Mouse (Mus musculus): ENCODE results near the gene Cdh24. TPM values are rescaled to one million over a fixed set of nuclear protein-coding genes. Genes with fewer than 3 reads are reported as not detected.

Cdh24 gene
- 0.17 TPM for polyA plus RNA-seq (2014; fragmentation: Illumina TruSeq; extraction: RNeasy Lipid Tissue Mini Kit (QIAGEN cat#74804); ENCODE audit: low read depth, low replicate concordance)

DNA sequence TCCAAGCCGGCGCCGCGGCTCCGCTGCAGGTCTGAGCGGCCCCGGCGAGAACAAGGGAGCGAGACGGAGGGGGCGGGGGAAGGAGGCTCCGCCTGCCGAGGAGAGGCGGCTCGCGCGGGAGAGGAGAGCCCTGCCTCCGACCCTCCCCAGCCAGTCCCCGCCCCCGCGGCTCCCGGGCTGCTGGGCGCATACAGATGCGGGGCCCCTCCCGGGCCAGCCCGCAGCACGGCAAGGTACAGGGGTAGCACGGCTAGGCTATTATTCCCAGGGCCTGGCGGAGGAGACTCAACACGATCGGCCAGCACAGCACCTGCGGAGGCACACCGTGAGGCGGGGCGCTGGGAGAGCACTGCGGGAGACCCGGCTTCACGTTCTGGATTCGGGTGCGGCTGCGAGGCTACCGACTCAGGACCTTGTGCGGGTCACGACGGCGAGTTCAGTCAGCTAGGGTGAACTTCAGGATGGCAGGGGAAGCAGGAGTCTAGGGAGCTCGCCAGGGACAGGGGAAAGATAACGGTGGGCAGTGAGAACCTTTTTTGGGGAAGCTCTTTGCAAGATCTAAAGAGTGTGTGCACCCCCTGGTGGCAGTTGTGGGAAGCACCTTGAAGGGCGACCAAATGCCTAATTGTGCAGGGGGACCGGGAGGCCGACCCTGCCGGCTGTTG is at the start of gene Cdh24:
Gene Cdh24, minus strand, starts transcription at position 60 of the 665 bp plus-strand sequence.

DNA sequence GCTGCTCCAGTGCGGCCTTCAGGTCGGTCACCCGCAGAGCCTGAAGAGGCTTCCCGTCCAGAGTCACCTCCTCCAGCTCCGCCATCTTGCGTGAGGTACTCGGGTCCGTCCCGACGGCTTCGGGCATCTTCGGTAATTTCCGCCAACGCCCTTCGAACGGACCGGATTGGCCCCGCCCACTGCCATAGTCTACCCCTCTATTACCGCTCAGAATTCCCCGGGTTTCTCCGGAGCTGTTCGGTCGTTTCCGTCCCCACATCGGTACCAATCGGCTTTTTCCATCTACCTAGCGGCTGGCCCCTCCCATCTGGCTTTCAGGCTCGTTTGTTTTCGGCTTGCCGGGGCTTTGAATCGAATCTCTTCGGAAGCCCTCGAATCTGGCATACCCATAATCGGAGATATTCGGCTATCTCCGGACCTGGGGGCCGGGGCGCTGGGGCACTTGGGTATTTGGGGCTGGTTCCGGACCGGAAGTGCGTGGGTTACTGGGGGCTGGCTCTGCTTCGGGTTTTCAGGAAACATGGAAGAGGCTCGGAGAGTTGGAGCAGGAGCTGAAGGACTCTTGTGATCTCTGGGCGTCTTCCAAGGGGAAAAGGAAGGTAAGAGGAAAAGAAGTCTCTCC is 45.5 kb upstream of the Cdh24 start, which contains the start of gene Acin1:
Gene Acin1, minus strand, starts transcription at position 410 of the 622 bp plus-strand sequence.

DNA sequence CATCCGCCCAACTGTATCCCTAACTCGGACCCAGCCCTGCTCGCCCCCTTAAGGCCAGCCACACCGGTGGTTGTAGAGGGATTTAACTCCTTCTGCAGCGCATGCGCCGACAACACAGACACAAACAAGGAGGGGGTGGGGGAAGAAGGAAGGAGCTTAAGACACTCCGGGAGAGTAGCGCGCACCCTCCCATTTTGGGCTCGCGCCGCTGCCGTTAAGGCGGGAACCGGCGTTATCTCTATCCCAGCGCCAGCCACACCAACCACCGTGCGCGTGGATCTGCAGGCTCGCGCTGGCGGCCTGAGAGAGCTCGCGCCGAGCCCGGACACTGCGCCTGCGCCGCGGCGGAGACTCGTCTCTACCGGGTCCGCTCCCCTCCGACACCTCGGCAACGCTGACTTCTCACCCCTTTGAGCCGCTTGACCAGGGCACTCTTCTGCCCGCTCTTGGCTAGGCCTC is 44.9 kb upstream of the Cdh24 start, which contains the start of gene 1700123O20Rik:
Gene 1700123O20Rik, plus strand, starts transcription at position 154 of the 459 bp plus-strand sequence.

DNA sequence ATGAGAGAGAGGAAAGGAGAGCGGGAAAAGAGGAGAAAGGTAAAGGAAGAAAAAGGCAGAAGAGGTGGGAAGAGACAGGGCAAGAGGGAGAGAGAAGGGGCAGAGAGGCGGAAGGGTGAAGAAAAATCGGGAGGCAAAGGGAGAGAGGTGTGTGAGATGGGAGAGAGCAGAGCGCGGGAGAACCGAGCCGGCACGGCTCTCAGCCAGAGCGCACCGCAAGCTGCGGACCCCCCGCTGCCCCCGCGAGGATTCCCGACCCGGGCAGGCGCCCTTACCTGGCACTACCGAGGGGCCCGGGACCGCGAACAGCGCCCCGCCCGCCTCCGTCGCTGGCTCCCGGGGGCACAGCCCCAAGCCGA is 239 bp downstream of the Cdh24 start, which contains the start of gene Gm17606:
Gene Gm17606, plus strand, starts transcription at position 7 of the 359 bp plus-strand sequence.

DNA sequence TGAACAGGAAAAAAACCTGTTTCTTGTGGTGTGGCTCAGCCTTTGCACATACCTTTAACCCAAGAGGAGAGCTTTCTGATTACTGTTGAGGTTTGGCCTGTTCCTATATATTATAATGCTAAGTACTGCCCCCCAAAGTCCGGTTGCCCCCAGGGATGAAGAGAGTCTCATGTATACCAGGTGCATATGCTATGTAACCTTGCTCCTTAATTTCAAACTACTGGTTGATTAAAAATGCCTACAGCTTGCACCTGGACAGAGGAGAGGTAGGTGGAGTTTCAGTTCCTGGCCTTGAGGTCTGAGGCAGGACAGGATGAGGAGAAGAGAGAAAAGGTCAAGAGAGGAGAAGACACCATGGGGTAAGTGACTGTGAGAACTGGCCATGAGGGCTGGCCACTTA is 20.0 kb downstream of the Cdh24 start, which contains the start of gene Psmb11:
Gene Psmb11, plus strand, starts transcription at position 301 of the 400 bp plus-strand sequence.

DNA sequence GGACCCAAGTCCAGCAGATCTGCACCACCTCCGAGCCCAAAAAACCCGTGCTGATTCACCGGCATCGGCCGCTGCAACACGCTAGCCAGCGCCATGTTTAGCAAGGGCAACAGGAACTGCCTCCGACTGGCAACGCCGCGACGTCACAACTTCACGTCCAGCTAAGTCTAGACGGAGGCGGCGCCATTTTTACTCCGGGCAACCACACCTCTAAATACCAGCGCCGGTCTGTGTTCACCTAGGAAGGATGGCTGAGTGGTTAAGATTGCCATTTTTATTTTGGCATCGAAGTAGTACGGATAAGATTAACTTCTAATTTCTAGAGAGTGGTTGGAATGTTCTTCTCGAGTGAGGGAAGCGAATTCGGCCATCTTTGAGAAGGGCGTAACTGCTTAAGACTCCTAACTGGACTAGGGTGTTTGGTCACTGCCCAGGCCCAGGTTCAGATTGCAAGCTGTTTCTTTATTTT is 23.2 kb downstream of the Cdh24 start, which contains the start of gene Psmb5:
Gene Psmb5, minus strand, starts transcription at position 126 of the 469 bp plus-strand sequence.

DNA sequence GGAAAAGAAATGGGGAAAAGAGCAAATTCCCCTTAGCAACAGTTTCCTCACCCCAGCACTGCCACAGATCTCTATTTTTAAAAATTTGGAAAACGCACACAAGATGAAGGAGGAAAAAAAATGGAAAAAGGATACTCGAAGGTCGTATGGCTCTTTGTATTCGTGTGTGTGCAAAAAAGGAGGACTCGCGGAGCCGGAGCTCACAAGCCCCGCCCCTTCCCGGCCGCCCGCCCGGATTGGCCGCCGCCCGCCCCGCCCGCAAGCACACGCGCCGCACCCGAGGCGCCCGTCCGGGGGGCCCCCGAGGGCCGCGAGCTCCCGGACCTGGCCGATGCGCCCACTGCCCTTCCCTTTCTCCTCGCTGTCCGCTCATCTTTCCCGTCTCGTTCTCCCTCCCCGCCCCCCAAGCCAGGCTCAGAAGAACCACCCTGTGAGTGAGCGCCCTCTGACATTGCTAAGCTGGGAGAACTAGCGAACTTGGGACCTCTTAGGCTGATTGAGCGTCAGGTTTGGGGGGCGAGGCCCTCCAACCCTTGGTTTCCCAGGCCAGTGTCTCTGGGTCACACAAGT is 35.3 kb downstream of the Cdh24 start, which contains the start of gene 4931414P19Rik:
Gene 4931414P19Rik, minus strand, starts transcription at position 242 of the 570 bp plus-strand sequence.

Other genes starting within 250 kb of the Cdh24 start
- 0.41 TPM for gene Slc7a7, start 223.6 kb downstream of the Cdh24 start, polyA plus RNA-seq (2014; fragmentation: Illumina TruSeq; extraction: RNeasy Lipid Tissue Mini Kit (QIAGEN cat#74804); ENCODE audit: low read depth, low replicate concordance)
- 49.0 TPM for gene Mrpl52, start 214.5 kb downstream of the Cdh24 start, polyA plus RNA-seq (2014; fragmentation: Illumina TruSeq; extraction: RNeasy Lipid Tissue Mini Kit (QIAGEN cat#74804); ENCODE audit: low read depth, low replicate concordance)
- 31.8 TPM for gene Mmp14, start 209.8 kb downstream of the Cdh24 start, polyA plus RNA-seq (2014; fragmentation: Illumina TruSeq; extraction: RNeasy Lipid Tissue Mini Kit (QIAGEN cat#74804); ENCODE audit: low read depth, low replicate concordance)
- gene Lrp10, start 177.2 kb downstream of the Cdh24 start, polyA plus RNA-seq (2014; fragmentation: Illumina TruSeq; extraction: RNeasy Lipid Tissue Mini Kit (QIAGEN cat#74804); ENCODE audit: low read depth, low replicate concordance), result 8.6 TPM
- gene Rem2, start 165.3 kb downstream of the Cdh24 start, polyA plus RNA-seq (2014; fragmentation: Illumina TruSeq; extraction: RNeasy Lipid Tissue Mini Kit (QIAGEN cat#74804); ENCODE audit: low read depth, low replicate concordance), result not detected
- 58.8 TPM for gene Prmt5, start 123.8 kb downstream of the Cdh24 start, polyA plus RNA-seq (2014; fragmentation: Illumina TruSeq; extraction: RNeasy Lipid Tissue Mini Kit (QIAGEN cat#74804); ENCODE audit: low read depth, low replicate concordance)
- 11.6 TPM for gene Haus4, start 86.7 kb downstream of the Cdh24 start, polyA plus RNA-seq (2014; fragmentation: Illumina TruSeq; extraction: RNeasy Lipid Tissue Mini Kit (QIAGEN cat#74804); ENCODE audit: low read depth, low replicate concordance)
- 15.4 TPM for gene Ajuba, start 63.8 kb downstream of the Cdh24 start, polyA plus RNA-seq (2014; fragmentation: Illumina TruSeq; extraction: RNeasy Lipid Tissue Mini Kit (QIAGEN cat#74804); ENCODE audit: low read depth, low replicate concordance)
- gene 4931414P19Rik, start 35.4 kb downstream of the Cdh24 start, polyA plus RNA-seq (2014; fragmentation: Illumina TruSeq; extraction: RNeasy Lipid Tissue Mini Kit (QIAGEN cat#74804); ENCODE audit: low read depth, low replicate concordance), result 1.7 TPM
- gene Psmb5, start 23.3 kb downstream of the Cdh24 start, polyA plus RNA-seq (2014; fragmentation: Illumina TruSeq; extraction: RNeasy Lipid Tissue Mini Kit (QIAGEN cat#74804); ENCODE audit: low read depth, low replicate concordance), result 11.3 TPM
- gene Psmb11, start 19.9 kb downstream of the Cdh24 start, polyA plus RNA-seq (2014; fragmentation: Illumina TruSeq; extraction: RNeasy Lipid Tissue Mini Kit (QIAGEN cat#74804); ENCODE audit: low read depth, low replicate concordance), result not detected
- not detected for gene Gm17606, start 412 bp downstream of the Cdh24 start, polyA plus RNA-seq (2014; fragmentation: Illumina TruSeq; extraction: RNeasy Lipid Tissue Mini Kit (QIAGEN cat#74804); ENCODE audit: low read depth, low replicate concordance)
- 26.5 TPM for gene 1700123O20Rik, start 44.9 kb upstream of the Cdh24 start, polyA plus RNA-seq (2014; fragmentation: Illumina TruSeq; extraction: RNeasy Lipid Tissue Mini Kit (QIAGEN cat#74804); ENCODE audit: low read depth, low replicate concordance)
- 163 TPM for gene Acin1, start 45.6 kb upstream of the Cdh24 start, polyA plus RNA-seq (2014; fragmentation: Illumina TruSeq; extraction: RNeasy Lipid Tissue Mini Kit (QIAGEN cat#74804); ENCODE audit: low read depth, low replicate concordance)
- gene Gm29776, start 57.5 kb upstream of the Cdh24 start, polyA plus RNA-seq (2014; fragmentation: Illumina TruSeq; extraction: RNeasy Lipid Tissue Mini Kit (QIAGEN cat#74804); ENCODE audit: low read depth, low replicate concordance), result not detected
- gene Cebpe, start 70.8 kb upstream of the Cdh24 start, polyA plus RNA-seq (2014; fragmentation: Illumina TruSeq; extraction: RNeasy Lipid Tissue Mini Kit (QIAGEN cat#74804); ENCODE audit: low read depth, low replicate concordance), result not detected
- 16.3 TPM for gene Slc7a8, start 140.6 kb upstream of the Cdh24 start, polyA plus RNA-seq (2014; fragmentation: Illumina TruSeq; extraction: RNeasy Lipid Tissue Mini Kit (QIAGEN cat#74804); ENCODE audit: low read depth, low replicate concordance)
- gene Rnf212b, start 172.8 kb upstream of the Cdh24 start, polyA plus RNA-seq (2014; fragmentation: Illumina TruSeq; extraction: RNeasy Lipid Tissue Mini Kit (QIAGEN cat#74804); ENCODE audit: low read depth, low replicate concordance), result not detected
- gene Homez, start 229.6 kb upstream of the Cdh24 start, polyA plus RNA-seq (2014; fragmentation: Illumina TruSeq; extraction: RNeasy Lipid Tissue Mini Kit (QIAGEN cat#74804); ENCODE audit: low read depth, low replicate concordance), result 11.6 TPM
- gene Ppp1r3e, start 236.2 kb upstream of the Cdh24 start, polyA plus RNA-seq (2014; fragmentation: Illumina TruSeq; extraction: RNeasy Lipid Tissue Mini Kit (QIAGEN cat#74804); ENCODE audit: low read depth, low replicate concordance), result 9.8 TPM
- gene Bcl2l2, start 242.0 kb upstream of the Cdh24 start, polyA plus RNA-seq (2014; fragmentation: Illumina TruSeq; extraction: RNeasy Lipid Tissue Mini Kit (QIAGEN cat#74804); ENCODE audit: low read depth, low replicate concordance), result 25.8 TPM
- gene Gm20521, start 242.1 kb upstream of the Cdh24 start, polyA plus RNA-seq (2014; fragmentation: Illumina TruSeq; extraction: RNeasy Lipid Tissue Mini Kit (QIAGEN cat#74804); ENCODE audit: low read depth, low replicate concordance), result not detected